Mouse (Mus musculus) heart, embryonic 12.5 days (tissue): Measurements from ENCODE around the gene Cubn. TPM values are rescaled to one million over a fixed set of nuclear protein-coding genes. Genes with fewer than 3 reads are reported as not detected.

Source experiments
- ATAC-seq: fragments of 200-750 bp; cut with Nextera tagmentation; 2 replicates; pipeline ENCODE4 v1.8.0; 2017; ENCODE audit warnings: moderate TSS enrichment, moderate library complexity; ENCODE audit not compliant: insufficient number of reproducible peaks, low FRiP score
- H3K27ac ChIP-seq: fragments of 300-500 bp; sonication (generic); 2 replicates; pipeline ENCODE4 v1.5.1; 2016; ENCODE audit warnings: mild to moderate bottlenecking, moderate library complexity; ENCODE audit not compliant: poor library complexity, severe bottlenecking
- H3K27me3 ChIP-seq: fragments of 300-500 bp; sonication (generic); replicated peaks from 2 replicates; pipeline ENCODE4 v1.6.1; 2016; ENCODE audit warnings: mild to moderate bottlenecking, moderate library complexity
- H3K36me3 ChIP-seq: fragments of 300-500 bp; sonication (generic); 2 replicates; pipeline ENCODE4 v1.6.1; 2016; ENCODE audit warnings: mild to moderate bottlenecking, moderate library complexity
- H3K4me1 ChIP-seq: fragments of 300-500 bp; sonication (generic); replicated peaks from 2 replicates; pipeline ENCODE4 v1.6.1; 2016; ENCODE audit warnings: mild to moderate bottlenecking
- H3K4me2 ChIP-seq: fragments of 300-500 bp; sonication (generic); 2 replicates; pipeline ENCODE4 v1.6.1; 2016; ENCODE audit warnings: mild to moderate bottlenecking, moderate library complexity
- H3K4me3 ChIP-seq: fragments of 300-500 bp; sonication (generic); 2 replicates; pipeline ENCODE4 v1.5.1; 2016; ENCODE audit warnings: mild to moderate bottlenecking
- H3K9ac ChIP-seq: fragments of 300-500 bp; sonication (generic); 2 replicates; pipeline ENCODE4 v1.6.1; 2016; ENCODE audit warnings: mild to moderate bottlenecking, moderate library complexity
- H3K9me3 ChIP-seq: fragments of 300-500 bp; sonication (generic); replicated peaks from 2 replicates; pipeline ENCODE4 v1.6.1; 2016; ENCODE audit warnings: mild to moderate bottlenecking, moderate library complexity
- WGBS: fragments of 180-500 bp; shearing (Covaris S2); methylation state at CpG from one replicate; pipeline ENCODE4 v1.1.7; 2016; 5-methylcytosine and 5-hydroxymethylcytosine counted together
- polyA plus RNA-seq: library from polyadenylated mRNA; unstranded; fragments of >200 nt; fragmentation: Nextera tagmentation; extraction: Ambion mirVana; gene quantifications from 2 replicates; pipeline ENCODE4 v1.2.1, GENCODE M21; 2016

Gene Cubn
- polyA plus RNA-seq, 1 experiment from 2014 or later: 0.57 TPM

DNA sequence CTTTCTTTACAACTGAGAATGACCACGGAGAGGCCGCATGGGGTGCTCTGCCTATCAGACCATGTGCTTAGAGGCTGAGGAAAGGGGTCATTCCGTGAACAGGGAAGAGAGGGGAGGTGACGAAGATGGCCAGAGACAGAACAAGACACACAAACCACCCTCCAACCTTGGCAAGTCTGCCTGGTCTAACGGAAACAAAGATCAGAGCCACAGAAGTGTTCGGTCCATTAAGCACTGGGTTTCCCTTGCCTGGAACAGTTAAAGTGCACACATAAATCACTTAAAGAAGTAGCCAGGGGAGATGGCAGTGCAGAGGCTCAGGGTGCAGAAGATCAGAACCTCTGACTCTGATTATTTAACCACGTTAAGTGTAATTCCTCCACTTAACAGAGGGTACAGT lies 257.7 kb downstream of the Cubn start:
- no peak overlapping the region for H3K4me2 ChIP-seq
- no peak for ATAC-seq
- no peaks in the 10 kb centered on the region for H3K27me3 ChIP-seq
- no peak overlapping the region for H3K4me3 ChIP-seq
- no peak overlapping the region for H3K9ac ChIP-seq
- H3K36me3 ChIP-seq: no peaks in the 10 kb centered on the region; the same call in 1 of the 2 replicates
- H3K4me1 ChIP-seq: peaks cover 23% of the 10 kb centered on the region
- H3K27ac ChIP-seq: no peak overlapping the region
- H3K9me3 ChIP-seq: no peaks in the 10 kb centered on the region
- 58% methylated on average over 7 of the region's 7 CpGs for WGBS

DNA sequence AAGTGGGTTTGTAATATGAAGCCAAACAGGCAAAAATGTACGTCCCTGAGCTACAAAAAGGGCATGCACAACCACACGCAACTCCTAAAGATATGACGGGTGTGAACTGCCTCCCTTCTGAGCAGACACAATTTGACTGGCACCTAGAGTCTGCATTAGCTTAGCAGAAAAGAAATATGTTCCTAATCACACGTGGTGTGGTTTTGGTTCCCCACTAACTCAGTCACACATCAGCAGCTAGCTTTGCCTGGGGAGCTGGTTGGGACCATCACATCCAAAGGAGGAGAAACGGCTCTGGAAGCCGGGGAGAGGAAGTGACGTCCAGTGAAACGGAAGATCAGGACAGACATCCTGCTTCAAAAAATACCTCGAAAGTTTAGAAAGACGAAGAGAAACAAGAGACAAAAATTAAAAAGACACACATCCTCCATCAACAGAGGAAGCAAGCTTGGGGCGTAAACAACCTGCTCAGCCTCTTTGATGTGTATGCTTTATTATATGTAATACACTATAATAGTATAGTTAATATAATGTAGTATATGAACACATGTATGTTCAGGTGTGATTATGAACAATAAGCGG lies 258.3 kb downstream of the Cubn start:
- H3K9ac ChIP-seq: no peak overlapping the region
- no peak overlapping the region for H3K27ac ChIP-seq
- H3K4me2 ChIP-seq: no peak overlapping the region
- no peak overlapping the region for H3K4me3 ChIP-seq
- H3K36me3 ChIP-seq: no peaks in the 10 kb centered on the region
- H3K4me1 ChIP-seq: peaks cover 23% of the 10 kb centered on the region
- no peaks in the 10 kb centered on the region for H3K27me3 ChIP-seq
- no peak for ATAC-seq
- H3K9me3 ChIP-seq: no peaks in the 10 kb centered on the region
- WGBS: 73% methylated on average over 12 of the region's 12 CpGs

DNA sequence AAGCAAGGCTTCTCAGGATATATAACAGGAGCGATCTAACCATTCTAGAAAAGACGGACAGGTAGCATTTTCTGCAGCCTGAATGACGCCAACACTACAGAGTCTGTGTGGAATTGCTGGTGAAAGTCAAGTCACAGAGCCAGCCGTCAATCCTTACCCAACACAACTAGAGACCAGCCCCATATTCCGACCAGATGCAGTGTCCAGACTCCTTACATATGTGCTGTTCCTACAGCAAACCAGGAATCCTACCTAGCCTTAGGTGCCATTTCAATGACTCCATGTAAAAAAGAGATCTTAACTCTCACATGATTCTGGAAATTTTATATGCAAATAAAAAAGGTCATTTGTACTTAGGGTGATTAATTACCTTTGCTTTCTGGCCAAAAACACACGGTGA lies 259.3 kb downstream of the Cubn start:
- H3K4me2 ChIP-seq: no peak overlapping the region
- no peaks in the 10 kb centered on the region for H3K36me3 ChIP-seq
- peaks cover 23% of the 10 kb centered on the region for H3K4me1 ChIP-seq
- H3K4me3 ChIP-seq: no peak overlapping the region
- no peak overlapping the region for H3K9ac ChIP-seq
- H3K27me3 ChIP-seq: no peaks in the 10 kb centered on the region
- no peaks in the 10 kb centered on the region for H3K9me3 ChIP-seq
- WGBS: 92% methylated on average over 6 of the region's 6 CpGs
- ATAC-seq: no peak
- H3K27ac ChIP-seq: no peak overlapping the region

DNA sequence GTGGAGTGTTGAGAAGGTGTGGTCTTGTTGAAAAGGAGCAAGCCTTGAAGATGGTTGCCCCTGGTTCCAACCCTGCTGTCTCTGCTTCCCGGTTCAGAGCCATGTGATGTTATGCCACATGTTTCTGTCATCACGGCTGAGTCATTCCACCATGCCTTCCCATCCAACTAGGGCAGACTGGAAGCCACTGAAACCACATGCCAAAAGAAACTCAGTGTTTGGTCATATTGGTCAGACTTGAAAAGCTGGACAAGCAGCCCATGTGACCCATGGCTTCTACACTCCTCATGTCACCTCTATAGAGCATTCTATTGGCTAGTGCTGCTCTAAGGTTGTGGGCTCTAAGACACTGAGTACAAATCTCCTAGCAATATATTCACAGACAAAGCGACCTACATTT lies 261.9 kb downstream of the Cubn start:
- peaks cover 17% of the 10 kb centered on the region for H3K4me1 ChIP-seq
- H3K4me2 ChIP-seq: no peak overlapping the region
- H3K27ac ChIP-seq: no peak overlapping the region
- ATAC-seq: no peak
- H3K4me3 ChIP-seq: no peak overlapping the region
- H3K9me3 ChIP-seq: no peaks in the 10 kb centered on the region
- 86% methylated on average over 3 of the region's 3 CpGs for WGBS
- H3K9ac ChIP-seq: no peak overlapping the region
- no peaks in the 10 kb centered on the region for H3K27me3 ChIP-seq
- H3K36me3 ChIP-seq: no peaks in the 10 kb centered on the region

Other genes with a start within 250 kb of the Cubn start
- gene Rsu1, start 220.4 kb downstream of the Cubn start, polyA plus RNA-seq: 147 and 158 TPM in 2 replicates
- 7.4 and 8.2 TPM in 2 replicates for gene Trdmt1, start 52.9 kb upstream of the Cubn start, polyA plus RNA-seq
- gene Vim, start 82.1 kb upstream of the Cubn start, polyA plus RNA-seq: 912 and 971 TPM in 2 replicates